Mouse (Mus musculus) limb, embryonic 15.5 days (tissue): Measurements from ENCODE around the gene Krt9. TPM values are rescaled to one million over a fixed set of nuclear protein-coding genes. Genes with fewer than 3 reads are reported as not detected.

Experiments
- ATAC-seq: fragments of 200-750 bp; cut with Nextera tagmentation; 2 replicates; pipeline ENCODE4 v1.8.0; 2017; ENCODE audit warnings: low read depth, moderate TSS enrichment; ENCODE audit not compliant: insufficient number of reproducible peaks, low FRiP score, low TSS enrichment
- H3K27ac ChIP-seq: fragments of 300-500 bp; sonication (generic); 2 replicates; pipeline ENCODE4 v1.5.1; 2015; ENCODE audit warnings: moderate library complexity, mild to moderate bottlenecking, inconsistent platforms
- H3K27me3 ChIP-seq: fragments of 300-500 bp; sonication (generic); 2 replicates; pipeline ENCODE4 v1.6.1; 2015; ENCODE audit warnings: inconsistent platforms
- H3K36me3 ChIP-seq: fragments of 300-500 bp; sonication (generic); 2 replicates; pipeline ENCODE4 v1.6.1; 2015; ENCODE audit warnings: inconsistent platforms
- H3K4me1 ChIP-seq: fragments of 300-500 bp; sonication (generic); 2 replicates; pipeline ENCODE4 v1.6.1; 2015; ENCODE audit warnings: inconsistent platforms
- H3K4me2 ChIP-seq: fragments of 300-500 bp; sonication (generic); 2 replicates; pipeline ENCODE4 v1.6.1; 2015; ENCODE audit warnings: mild to moderate bottlenecking, inconsistent platforms
- H3K4me3 ChIP-seq: fragments of 300-500 bp; sonication (generic); 2 replicates; pipeline ENCODE4 v1.5.1; 2015; ENCODE audit warnings: mild to moderate bottlenecking, inconsistent platforms
- H3K9ac ChIP-seq: fragments of 300-500 bp; sonication (generic); 2 replicates; pipeline ENCODE4 v1.6.1; 2015; ENCODE audit warnings: inconsistent platforms
- H3K9me3 ChIP-seq: fragments of 300-500 bp; sonication (generic); 2 replicates; pipeline ENCODE4 v1.6.1; 2016; ENCODE audit warnings: inconsistent platforms
- WGBS: fragments of 180-500 bp; shearing (Covaris S2); methylation state at CpG from one replicate; pipeline ENCODE4 v1.1.7; 2015; 5-methylcytosine and 5-hydroxymethylcytosine counted together
- polyA plus RNA-seq: library from polyadenylated mRNA; unstranded; fragments of >200 nt; fragmentation: Nextera tagmentation; extraction: Ambion mirVana; gene quantifications from 2 replicates; pipeline ENCODE4 v1.2.1, GENCODE M21; 2015

Gene Krt9
- polyA plus RNA-seq, 1 experiment from 2014 or later, result 0.13 TPM

- 67% methylated on average over 7 of the region's 7 CpGs for WGBS
- no peak overlapping the region for H3K27ac ChIP-seq
- no peaks in the 10 kb centered on the region for H3K36me3 ChIP-seq
- H3K9ac ChIP-seq, result no peak overlapping the region
- no peaks in the 10 kb centered on the region for H3K9me3 ChIP-seq
- no peak for ATAC-seq
- no peaks in the 10 kb centered on the region for H3K27me3 ChIP-seq
- H3K4me3 ChIP-seq, result no peak overlapping the region
- no peak overlapping the region for H3K4me2 ChIP-seq
- H3K4me1 ChIP-seq, result no peaks in the 10 kb centered on the region
These were observed 11.3 kb downstream of the Krt9 start for GRCm38 (mm10) chr11:100181725-100182124.

- 72% methylated on average over 3 of the region's 3 CpGs for WGBS
- H3K4me3 ChIP-seq, result no peak overlapping the region
- no peak for ATAC-seq
- H3K4me1 ChIP-seq, result no peaks in the 10 kb centered on the region
- no peaks in the 10 kb centered on the region for H3K9me3 ChIP-seq
- H3K4me2 ChIP-seq, result no peak overlapping the region
- H3K36me3 ChIP-seq, result no peaks in the 10 kb centered on the region
- no peak overlapping the region for H3K27ac ChIP-seq
- no peak overlapping the region for H3K9ac ChIP-seq
- H3K27me3 ChIP-seq, result no peaks in the 10 kb centered on the region
These were observed 13.8 kb downstream of the Krt9 start for GRCm38 (mm10) chr11:100179260-100179659.

GRCm38 (mm10) chr11:100178307-100178706 lies 14.7 kb downstream of the Krt9 start:
- Histone ChIP-seq H3K4me3 (no peak overlapping the region), H3K27ac (no peak overlapping the region), H3K4me2 (no peak overlapping the region), H3K4me1 (no peaks in the 10 kb centered on the region), H3K9ac (no peak overlapping the region), H3K9me3 (no peaks in the 10 kb centered on the region), H3K36me3 (no peaks in the 10 kb centered on the region), H3K27me3 (no peaks in the 10 kb centered on the region)
- WGBS, result 83% methylated on average over 5 of the region's 5 CpGs
- no peak for ATAC-seq

GRCm38 (mm10) chr11:100176791-100177190 lies 16.3 kb downstream of the Krt9 start:
- no peak for ATAC-seq
- 36% methylated on average over 9 of the region's 9 CpGs for WGBS

GRCm38 (mm10) chr11:100168765-100169762 lies 24.0 kb downstream of the Krt9 start:
- no peak overlapping the region for H3K4me2 ChIP-seq
- 30% methylated on average over 14 of the region's 14 CpGs for WGBS
- peaks cover 12% of the 10 kb centered on the region for H3K4me1 ChIP-seq
- H3K4me3 ChIP-seq, result no peak overlapping the region
- no peak for ATAC-seq
- H3K27me3 ChIP-seq, result no peaks in the 10 kb centered on the region
- H3K9ac ChIP-seq, result no peak overlapping the region
- H3K27ac ChIP-seq, result no peak overlapping the region
- H3K36me3 ChIP-seq, result no peaks in the 10 kb centered on the region
- H3K9me3 ChIP-seq, result no peaks in the 10 kb centered on the region

More at GRCm38 (mm10) chr11:100176791-100177190, 16.3 kb downstream of the Krt9 start:
- H3K4me1 ChIP-seq, result no peaks in the 10 kb centered on the region
- H3K36me3 ChIP-seq, result no peaks in the 10 kb centered on the region
- H3K9me3 ChIP-seq, result no peaks in the 10 kb centered on the region
- H3K4me3 ChIP-seq, result no peak overlapping the region
- H3K27ac ChIP-seq, result no peak overlapping the region
- H3K27me3 ChIP-seq, result no peaks in the 10 kb centered on the region
- no peak overlapping the region for H3K9ac ChIP-seq
- H3K4me2 ChIP-seq, result no peak overlapping the region

GRCm38 (mm10) chr11:100168071-100168470 lies 25.0 kb downstream of the Krt9 start:
- 65% methylated on average over 8 of the region's 8 CpGs for WGBS
- H3K9me3 ChIP-seq, result no peaks in the 10 kb centered on the region
- ATAC-seq, result no peak

GRCm38 (mm10) chr11:100164392-100164791 lies 28.7 kb downstream of the Krt9 start:
- no peaks in the 10 kb centered on the region for H3K36me3 ChIP-seq
- H3K27ac ChIP-seq, result no peak overlapping the region
- peaks cover 12% of the 10 kb centered on the region for H3K4me1 ChIP-seq
- H3K4me3 ChIP-seq, result no peak overlapping the region
- 40% methylated on average over 7 of the region's 7 CpGs for WGBS
- ATAC-seq, result no peak
- no peaks in the 10 kb centered on the region for H3K27me3 ChIP-seq
- H3K9me3 ChIP-seq, result no peaks in the 10 kb centered on the region
- H3K9ac ChIP-seq, result no peak overlapping the region
- H3K4me2 ChIP-seq, result no peak overlapping the region

More at GRCm38 (mm10) chr11:100168071-100168470, 25.0 kb downstream of the Krt9 start:
- Histone ChIP-seq H3K4me3 (no peak overlapping the region), H3K4me1 (peaks cover 12% of the 10 kb centered on the region), H3K27me3 (no peaks in the 10 kb centered on the region), H3K9ac (no peak overlapping the region), H3K36me3 (no peaks in the 10 kb centered on the region), H3K27ac (no peak overlapping the region), H3K4me2 (no peak overlapping the region)

GRCm38 (mm10) chr11:100157908-100158477 lies 35.1 kb downstream of the Krt9 start:
- Histone ChIP-seq H3K36me3 (no peaks in the 10 kb centered on the region), H3K4me3 (no peak overlapping the region), H3K27me3 (no peaks in the 10 kb centered on the region), H3K4me1 (peaks cover 8% of the 10 kb centered on the region), H3K27ac (no peak overlapping the region), H3K9ac (no peak overlapping the region), H3K4me2 (no peak overlapping the region), H3K9me3 (no peaks in the 10 kb centered on the region)
- ATAC-seq, result no peak
- WGBS, result 58% methylated on average over 6 of the region's 6 CpGs

- Histone ChIP-seq H3K36me3 (no peaks in the 10 kb centered on the region), H3K4me2 (no peak overlapping the region), H3K4me1 (peaks cover 8% of the 10 kb centered on the region), H3K9ac (no peak overlapping the region), H3K27ac (no peak overlapping the region), H3K4me3 (no peak overlapping the region), H3K9me3 (no peaks in the 10 kb centered on the region), H3K27me3 (no peaks in the 10 kb centered on the region)
- WGBS, result 72% methylated on average over 3 of the region's 3 CpGs
- ATAC-seq, result no peak
These were observed 35.7 kb downstream of the Krt9 start for GRCm38 (mm10) chr11:100157331-100157730.

GRCm38 (mm10) chr11:100155497-100156255 lies 37.4 kb downstream of the Krt9 start:
- H3K27ac ChIP-seq, result peak overlapping the region; percentile 27; the same call in 1 of the 2 replicates
- no peaks in the 10 kb centered on the region for H3K36me3 ChIP-seq
- H3K4me3 ChIP-seq, result no peak overlapping the region
- H3K27me3 ChIP-seq, result no peaks in the 10 kb centered on the region
- no peaks in the 10 kb centered on the region for H3K9me3 ChIP-seq
- ATAC-seq, result no peak
- H3K4me2 ChIP-seq, result no peak overlapping the region
- H3K9ac ChIP-seq, result no peak overlapping the region
- WGBS, result 52% methylated on average over 8 of the region's 8 CpGs
- peaks cover 8% of the 10 kb centered on the region for H3K4me1 ChIP-seq

GRCm38 (mm10) chr11:100148615-100149330 lies 44.3 kb downstream of the Krt9 start, which contains the start of gene Krt19:
Gene Krt19 (minus strand): TSS chr11:100148665.
- H3K9me3 ChIP-seq, result no peaks in the 10 kb centered on the region

More at GRCm38 (mm10) chr11:100148615-100149330, 44.3 kb downstream of the Krt9 start, which contains the start of gene Krt19:
- Histone ChIP-seq H3K4me3 (no peak within 1 kb of the TSS), H3K4me1 (peaks cover 18% of the 10 kb centered on the region), H3K36me3 (no peaks in the 10 kb centered on the region), H3K4me2 (no peak within 1 kb of the TSS), H3K27ac (no peak within 1 kb of the TSS), H3K27me3 (peaks cover 30% of the 10 kb centered on the region), H3K9ac (no peak within 1 kb of the TSS)
- ATAC-seq, result no peak
- WGBS, result 54% methylated on average over 9 of the region's 9 CpGs
